Mouse (Mus musculus): ENCODE measurements at regions not wholly inside any gene's neighbourhood (a gene's known extent, or its start where the extent isn't known, plus 50 kb on each side); places are given as distances from the start of the nearest gene placed in this dataset.

DNA sequence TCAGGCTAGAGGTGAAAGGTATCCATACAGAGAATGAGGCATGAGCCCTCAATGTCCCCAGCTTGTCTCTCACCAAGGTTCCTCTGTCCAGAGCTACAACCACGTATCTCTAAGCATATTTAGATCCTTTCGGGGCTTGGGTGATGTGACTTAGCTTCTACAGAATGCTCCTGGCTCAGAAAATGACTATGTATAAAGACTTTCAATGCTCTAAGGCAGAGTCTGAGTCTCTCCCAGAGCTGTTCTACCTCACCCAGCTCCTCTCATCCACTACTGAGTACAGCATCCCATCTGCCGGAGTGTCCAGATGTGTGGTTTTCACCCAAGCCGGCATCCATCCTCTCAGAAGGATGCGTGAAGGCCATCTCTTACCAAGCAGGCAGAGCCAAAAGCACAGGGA, 216.1 kb upstream of the Spdye4c start:
- DNase-seq, result no peak

DNA sequence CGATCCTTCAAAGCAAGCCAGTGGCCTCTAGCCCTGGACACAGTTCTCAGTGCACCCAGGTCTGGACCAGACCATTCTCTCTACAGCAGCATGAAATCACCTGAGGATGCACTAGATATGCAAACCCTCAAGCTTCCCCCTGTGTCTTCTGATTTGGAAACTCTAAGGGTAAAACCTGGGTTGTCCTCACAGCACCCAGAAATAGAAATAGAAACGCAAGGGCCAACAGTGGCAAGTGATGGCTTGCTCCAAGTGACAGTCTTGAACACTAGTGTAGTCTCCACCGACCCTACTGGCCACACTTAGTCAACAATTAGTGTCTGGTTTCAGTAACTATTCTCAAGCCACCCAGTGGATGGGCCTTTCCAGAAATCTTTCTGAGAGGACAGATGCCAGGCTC, 215.2 kb upstream of the Spdye4c start:
- DNase-seq, result no peak

DNA sequence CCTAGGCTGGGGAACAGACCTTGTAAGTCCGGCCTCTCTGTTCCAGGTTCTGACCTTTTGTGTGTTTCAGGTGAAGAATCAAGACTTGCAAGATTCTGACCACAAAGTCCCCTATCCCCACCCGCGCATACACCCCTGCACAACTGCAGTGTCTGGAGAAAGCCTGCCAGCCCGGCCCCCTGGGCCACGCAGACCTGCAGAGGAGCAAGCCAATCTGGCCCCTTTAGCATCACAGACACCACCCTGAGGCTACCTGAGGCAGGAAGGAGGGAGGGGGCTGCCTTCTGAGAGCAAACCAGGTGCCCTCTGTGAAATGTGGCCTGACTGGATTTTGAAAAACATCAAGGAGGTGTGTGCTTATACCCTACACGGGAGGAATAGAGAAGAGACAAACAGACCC, 213.8 kb upstream of the Spdye4c start:
- DNase-seq, result no peak

DNA sequence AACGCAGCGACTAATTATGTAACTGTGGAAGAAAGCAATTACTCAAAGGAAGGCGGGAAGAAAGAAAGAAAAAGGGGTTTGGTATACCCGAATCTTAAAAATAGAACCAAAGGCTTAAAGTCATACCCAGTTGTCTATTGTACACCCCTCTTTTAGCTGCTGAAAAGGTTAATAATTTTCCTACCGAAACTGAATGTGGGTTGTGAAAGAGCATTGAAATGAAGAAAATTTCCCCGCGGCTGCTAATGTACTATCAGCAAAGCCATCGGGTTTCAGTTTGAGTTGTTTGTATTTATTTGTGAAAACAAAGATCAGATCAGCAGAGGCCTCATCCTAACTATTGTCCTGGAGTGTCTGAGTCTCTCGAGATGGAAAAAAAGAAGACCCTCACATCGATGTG, 213.3 kb upstream of the Spdye4c start:
- no peak for DNase-seq

DNA sequence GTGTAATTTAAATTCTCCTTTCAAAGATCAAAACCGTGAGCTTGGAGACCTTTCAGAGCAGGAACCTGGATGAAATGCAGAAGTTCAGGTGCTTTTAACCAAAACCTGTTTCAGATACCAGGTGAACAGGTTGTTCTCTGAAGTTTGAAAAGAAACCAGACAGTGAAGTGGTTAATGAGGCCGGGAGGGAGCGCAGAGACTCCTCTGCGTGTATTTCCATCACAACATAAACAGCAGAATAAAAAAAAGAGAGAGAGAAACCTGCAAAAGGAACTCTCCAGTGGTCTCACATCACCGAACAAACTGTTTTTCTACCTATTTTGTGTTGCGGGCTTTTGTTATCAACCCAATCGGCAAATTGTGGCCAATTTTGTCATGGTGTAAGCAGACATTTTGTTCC, 212.6 kb upstream of the Spdye4c start:
- no peak for DNase-seq

DNA sequence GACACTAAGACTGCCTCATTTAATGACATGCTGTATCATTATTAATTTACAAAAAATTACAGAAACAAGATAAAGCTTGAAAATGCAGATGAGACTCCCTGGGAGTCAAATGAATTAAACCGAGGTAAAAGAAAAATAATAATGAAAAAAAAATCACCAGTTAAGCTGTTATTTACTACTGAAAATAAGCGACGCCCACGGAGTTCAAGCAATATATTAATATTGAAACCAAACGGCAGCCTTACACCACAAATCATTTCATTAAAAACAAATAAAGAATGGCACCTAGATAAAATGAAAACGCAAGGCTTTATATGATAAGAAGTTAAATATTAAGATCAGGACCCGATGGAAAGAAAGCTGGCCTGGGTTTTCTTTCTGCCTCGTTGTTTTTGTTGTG, 211.9 kb upstream of the Spdye4c start:
- DNase-seq, result no peak

DNA sequence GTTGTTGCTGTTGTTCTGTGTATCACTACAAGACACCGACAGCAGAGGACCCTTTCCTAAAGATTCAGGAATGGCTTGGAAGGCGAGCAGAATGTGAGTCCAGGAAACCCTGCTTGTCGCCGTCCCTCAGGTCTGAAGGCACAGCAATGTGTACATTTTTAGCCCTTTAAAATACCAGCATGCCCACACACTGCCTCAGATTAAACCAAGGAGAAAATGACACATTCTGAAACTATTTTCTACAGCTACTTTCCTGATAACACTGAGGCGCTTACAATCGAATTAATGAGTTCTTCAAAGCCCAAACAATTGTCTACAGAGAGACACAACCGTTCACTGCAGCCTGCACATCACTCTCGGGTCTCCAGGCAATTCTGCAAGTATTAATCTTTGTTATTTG, 211.5 kb upstream of the Spdye4c start:
- DNase-seq, result no peak

DNA sequence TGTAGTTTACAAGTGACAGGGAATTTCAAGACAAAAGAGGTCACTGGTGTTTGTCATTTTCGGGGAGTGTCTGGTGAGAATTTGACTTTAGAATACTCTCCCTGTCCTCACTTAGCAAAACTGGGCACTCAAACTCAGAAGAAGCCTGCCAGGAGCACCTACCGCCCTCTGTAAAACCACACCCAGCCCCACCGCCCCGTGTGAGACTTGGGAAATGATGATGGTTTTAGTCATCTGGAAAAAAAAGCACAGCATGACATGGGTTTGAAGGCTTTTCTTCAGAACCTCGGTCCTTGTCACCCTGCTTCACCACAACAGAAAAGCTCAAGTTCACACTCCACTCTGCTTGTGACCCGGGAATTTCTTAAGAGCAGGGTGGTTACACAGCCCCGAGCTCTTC, 210.4 kb upstream of the Spdye4c start:
- DNase-seq, result no peak

DNA sequence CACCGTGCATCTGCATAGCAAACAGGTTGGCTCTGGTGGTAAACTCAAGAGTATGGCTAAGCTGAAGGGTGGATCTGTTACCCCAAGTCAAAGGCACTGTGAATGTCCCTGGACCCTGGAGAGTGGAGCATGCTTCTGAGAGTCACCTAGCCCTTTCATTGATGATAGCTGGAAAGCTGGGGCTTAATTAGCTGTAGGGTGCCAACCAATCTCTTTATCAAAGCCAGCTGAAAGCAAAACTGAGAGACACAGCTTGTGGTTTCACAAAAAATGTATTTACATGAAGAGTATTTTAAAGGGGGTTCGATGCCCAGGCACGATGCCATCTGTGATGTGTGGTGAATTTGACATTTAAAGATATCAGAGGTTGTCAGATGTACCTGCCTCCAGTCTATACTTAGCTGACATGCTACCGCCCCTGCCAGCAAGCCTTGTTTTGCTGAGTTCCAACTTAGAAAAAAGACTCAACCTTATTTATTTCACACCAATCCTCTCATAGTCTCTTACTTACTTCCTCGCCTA, 209.3 kb upstream of the Spdye4c start:
- no peak for DNase-seq

DNA sequence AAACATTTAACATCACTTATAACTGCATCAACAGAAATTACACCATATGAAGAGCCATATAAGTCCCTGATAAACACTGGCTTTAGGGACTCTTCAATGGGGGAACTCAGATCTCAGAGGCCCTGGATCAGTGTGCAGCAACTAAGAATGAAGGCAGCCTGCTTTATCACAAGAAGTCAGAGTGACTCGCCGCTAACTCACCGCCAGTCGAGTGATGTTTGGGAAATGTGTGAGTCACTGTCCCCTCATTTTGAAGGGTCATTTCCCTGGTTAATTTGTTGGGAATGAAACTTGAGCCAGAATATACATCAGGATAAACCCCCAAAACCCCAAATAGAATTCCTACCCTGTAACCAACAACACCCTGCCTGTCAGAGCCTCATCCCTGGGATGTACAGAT, 208.5 kb upstream of the Spdye4c start:
- DNase-seq, result no peak

DNA sequence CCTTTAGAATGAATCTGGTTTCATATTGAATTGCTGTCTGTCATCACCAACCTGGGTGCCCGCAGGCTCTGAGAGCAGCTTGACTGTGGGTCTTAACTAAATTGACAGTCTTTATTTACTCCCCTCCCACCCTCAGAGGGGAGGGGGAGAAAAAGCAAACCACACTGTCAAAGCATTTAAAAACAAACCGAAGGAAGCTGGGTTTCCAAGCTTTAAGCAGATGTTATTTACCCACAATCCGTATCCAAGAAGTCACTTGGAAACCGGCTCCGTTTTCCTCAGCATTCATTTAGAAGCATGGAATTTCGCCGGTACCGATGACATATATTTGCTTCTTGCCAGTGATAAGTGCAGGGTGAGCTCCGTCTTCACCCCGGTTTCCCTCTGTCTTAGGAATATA, 206.4 kb upstream of the Spdye4c start:
- DNase-seq, result no peak

DNA sequence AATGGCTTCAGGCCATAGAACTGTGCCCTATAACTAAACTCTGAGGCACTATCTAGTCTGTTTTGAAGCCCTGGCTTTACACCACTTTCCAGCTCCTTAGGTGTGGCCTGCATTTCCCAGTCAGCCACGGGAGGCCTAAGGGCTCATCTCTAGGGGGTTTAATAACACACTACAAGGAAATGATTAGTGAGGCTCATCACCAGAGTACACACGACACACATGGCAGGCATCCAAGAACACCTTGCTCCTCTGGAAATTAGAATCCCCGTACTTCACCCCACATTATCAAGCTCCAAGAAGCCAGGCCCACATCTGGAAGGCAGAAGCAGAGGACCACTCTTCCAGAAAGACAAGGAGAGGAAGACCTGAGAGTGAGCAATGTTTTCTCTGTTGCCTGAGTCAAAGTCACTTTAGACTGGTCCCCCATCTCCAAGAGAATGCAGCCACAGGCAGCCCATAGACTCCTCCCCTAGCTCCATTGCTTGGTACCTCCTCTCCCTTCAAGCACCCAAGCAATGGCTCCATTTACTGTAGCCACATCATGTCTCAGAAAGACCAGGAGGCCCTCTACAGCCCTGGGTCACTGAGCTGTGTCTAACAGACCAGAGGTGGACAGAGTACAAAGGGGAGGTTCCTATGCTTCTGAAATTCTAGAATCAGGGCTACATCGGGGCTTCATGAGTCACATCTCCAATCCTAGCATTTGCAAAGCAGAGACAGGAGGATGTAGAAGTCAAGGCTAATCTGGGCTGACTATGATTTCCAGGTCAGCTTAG, 204.0 kb upstream of the Spdye4c start:
- no peak for DNase-seq

DNA sequence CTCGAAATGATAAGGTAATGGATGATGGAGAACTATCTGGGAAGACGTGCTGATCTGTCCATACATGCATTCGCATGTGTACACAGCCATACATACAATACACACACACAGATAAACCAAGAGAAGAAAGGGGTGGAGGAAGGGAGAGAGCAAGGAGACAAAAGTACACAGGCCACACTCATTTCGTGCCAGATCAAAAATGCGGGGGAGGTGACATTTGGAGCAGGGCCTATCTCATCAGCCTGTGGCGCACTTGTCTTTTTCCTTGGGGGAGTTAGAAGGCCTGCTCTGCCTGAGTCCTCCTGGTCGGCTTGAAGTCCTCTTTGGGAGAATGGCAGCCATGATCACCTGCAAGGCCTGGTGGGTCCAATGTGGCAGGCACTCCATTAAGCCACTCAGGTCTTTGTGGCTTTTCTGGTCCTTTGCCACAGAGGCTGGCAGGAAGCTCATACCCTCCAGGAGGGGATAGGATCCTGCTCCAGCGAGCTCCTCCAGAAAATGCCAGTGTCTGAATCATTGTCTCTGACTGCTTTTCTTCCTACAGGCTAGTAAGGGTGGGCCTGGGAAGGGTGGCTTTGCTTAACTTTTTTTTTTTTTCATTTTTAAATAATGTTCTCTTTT, 203.0 kb upstream of the Spdye4c start:
- DNase-seq, result no peak

DNA sequence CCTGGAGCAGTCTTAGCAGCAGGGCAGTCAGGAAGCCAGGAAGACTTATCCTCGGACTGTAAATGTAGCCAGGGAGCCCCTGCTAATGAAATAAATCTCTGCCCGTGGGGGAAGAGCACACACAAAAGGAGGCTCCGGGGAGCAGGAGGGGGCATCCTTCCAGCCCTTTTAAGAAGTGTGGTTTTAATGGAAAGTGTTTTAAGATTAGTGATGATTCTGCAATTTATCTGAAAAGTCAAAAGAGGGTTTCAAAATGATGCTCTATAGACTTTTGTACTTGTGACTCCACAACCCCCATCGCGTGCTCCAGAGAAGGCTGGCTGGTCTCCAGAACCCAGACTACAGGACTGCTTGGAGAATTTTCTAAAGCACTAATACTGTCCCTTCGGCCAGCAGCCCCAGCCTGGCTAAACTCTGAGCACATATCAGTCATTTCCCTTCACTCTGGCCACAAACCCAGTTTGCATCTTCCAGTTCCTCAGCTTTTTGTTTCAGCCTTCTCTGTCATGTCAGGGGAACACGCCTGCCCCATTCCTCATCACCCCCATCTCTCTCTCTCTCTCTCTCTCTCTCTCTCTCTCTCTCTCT, 202.0 kb upstream of the Spdye4c start:
- no peak for DNase-seq

DNA sequence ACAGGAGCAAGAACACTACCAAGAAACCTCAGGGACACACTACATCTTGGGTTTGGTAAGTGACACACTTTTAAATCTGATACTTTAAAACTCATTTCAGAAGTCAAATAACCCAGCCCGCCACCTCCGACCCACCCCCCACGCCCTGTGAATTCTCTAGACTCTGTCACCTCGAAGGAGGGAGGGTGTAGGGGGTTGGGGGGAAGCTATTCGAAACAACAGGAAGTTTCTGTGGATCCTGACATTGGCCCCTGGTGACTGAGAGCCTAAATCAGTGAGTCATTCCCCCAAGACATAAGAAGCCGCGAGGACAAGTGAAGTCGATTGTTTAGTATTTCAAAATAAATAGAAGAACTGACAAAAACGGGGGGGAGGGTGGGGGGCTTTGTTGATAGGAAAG, 198.7 kb upstream of the Spdye4c start:
- no peak for DNase-seq

DNA sequence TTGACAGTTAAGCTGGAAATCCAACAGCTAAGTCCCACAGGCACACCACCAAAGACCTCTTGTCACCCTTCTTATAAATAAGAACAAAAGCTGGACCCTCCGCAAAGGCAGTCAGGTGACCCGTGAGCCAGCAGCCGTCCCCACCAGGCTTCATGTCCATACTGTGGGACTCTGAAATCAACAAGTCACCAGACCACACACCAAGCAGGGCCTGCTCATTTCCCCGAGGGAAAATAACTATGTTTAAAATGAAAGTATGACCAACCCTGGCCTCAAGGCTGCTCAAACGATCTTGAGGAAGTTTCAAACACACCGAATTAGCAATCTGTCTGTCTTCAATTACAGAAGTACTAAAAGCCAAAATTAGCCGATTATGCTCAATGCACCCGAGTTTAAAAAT, 197.6 kb upstream of the Spdye4c start:
- DNase-seq, result peak; percentile 52

DNA sequence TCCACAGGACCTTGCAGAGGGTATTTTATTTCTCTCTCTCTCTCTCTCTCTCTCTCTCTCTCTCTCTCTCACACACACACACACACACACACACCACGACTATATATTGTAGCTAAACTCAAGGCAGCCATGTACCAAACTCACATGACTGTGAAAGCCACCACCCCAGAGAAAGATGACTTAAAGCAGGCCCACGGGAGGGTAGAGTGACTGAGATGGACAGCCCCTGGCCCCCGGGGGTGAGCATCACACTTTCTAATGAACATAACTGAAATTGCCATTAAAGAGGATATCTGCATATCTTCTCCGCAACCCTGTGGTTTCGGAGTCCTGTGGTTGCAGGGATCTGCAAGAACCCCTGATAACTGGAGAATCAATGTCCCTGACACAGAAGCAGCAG, 197.1 kb upstream of the Spdye4c start:
- DNase-seq, result no peak

DNA sequence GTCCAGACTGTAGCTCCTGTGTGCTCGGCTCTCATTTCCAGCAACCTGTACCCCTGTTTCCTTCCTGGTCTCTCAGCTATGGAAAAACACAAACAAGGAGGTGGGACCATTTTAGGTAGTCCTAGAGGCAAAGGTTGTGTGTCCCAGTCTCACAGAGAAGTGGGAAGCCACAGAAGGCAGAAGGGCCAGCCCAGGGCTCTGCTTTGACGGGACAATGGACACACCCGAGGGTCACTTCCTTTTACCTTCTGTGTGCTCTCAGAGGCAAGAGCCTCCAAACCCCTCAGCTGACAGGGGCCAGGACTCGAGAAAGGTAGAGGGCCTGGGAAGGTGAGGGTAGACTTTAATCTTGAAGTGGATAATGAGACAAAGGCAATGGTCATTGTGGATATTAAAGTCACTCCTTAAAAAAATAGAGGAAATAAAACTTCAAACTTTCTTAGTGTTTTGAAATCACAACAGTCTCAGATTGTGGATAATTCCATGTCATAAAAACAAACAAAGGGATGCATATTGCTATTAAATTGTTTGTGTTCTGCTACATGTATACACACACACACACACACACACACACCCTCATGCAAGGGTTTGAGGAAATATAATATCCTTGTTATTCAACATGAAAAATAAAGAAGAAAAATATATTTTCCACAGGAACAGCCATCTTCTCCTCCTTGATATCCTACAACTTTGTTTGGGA, 195.6 kb upstream of the Spdye4c start:
- no peak for DNase-seq

DNA sequence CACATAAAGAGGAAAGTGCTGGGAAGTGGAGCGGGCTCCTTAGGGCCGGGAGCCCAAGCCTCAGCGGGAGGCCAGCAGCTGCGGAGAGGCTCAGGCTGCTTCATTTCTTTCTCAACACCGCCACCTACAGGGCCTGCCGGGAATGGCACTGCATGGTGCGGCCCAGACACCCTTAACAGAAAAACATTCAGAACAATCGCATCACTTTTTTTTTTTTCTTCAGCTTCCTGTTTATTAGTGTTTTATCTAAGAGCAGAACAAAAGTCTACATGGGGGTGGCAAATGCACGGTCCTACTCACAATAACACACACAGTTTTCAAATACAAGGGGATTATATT, 195.0 kb upstream of the Spdye4c start:
- peak; percentile 93 for DNase-seq

DNA sequence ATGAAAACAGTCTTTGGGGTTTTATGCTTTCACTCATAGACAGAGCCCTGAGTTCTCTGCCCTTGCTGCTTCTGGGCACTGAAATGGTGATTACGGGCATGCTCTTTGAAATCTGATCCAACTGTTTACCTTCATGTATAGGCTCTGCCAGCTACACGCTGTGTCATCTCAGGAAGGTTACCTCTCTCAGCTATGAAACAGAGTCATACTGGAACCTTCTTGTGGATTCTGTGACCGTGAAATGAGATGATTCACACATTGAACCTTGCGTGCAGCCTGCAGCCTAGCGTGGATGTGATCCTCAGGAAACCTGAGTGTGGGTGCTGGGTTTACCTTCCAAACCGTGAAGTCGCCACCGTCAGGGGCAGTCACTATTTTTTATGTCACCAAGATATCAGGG, 189.7 kb upstream of the Spdye4c start:
- no peak for DNase-seq

DNA sequence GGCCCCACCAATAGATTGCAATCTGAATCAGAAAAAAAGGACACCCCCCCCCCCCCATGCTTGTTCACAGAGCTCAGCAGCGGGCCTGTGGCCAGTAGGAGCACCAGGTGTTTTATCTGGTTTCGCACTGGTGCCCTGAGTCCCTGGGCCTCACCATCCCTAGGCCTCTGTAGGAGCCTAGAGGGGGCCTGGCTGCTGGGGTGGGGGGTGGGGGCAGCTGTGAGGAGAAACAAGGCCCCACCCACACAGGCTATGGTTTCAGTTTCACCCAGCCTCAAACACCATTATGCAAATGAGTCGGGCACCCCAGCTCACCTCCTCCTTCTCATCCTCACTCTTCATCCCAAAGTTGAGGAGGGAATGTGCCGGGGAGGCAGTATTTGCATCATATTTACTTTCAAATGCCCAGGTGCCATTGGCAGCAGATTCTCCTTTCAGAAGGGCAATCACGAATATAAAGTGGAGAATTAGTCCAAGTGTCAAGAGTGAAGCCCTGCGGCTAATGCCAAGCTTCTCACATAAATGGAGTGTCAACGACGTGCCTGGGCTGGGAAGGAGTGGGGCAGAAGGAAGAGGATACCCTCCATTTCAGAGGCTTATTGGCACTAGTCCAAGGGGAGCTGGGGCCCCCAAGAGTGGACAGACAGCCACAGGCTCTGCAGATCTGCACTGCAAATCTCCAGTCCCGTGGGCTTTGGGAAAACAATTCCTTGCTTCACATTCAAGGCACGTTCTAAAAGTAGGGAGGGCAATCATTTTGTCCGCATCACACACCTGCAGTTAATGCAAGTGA, 187.7 kb upstream of the Spdye4c start:
- DNase-seq, result no peak

DNA sequence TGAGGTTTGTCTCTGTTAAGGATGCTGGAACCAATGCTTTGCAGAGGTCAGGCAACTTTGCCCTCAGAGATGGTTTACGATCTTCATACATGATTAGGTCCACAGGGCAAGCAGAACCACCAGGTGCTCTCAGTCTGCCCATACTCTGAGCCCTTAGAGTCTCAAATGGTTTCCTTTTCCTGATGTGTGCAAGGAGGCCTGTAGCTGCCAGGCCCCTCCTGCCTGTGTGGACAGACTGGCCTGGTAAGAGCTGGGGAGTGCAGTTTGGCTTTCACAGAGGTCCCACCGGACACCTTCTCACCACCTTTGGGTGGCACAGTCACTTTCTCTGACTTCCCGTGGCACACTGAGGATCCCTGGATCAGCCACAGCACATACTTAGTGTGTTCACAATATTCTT, 186.6 kb upstream of the Spdye4c start:
- no peak for DNase-seq

DNA sequence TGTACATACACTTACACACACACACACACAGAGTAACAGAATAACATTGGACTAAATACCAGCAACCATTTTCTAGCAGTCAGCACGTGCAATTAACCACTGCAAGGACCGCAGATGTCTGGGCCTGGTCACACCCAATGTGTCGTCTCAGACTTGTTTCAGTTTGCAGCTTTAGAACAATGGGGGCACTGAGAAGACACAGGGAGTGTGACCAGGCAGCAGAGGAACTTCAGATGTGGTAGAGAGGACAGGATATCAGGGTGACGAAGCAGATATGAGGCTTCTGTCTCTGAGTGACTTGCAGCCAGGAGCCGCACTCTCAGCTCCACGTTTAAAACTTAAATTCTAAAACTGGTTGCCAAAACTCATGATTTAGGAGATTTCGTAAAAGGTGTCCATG, 183.9 kb upstream of the Spdye4c start:
- DNase-seq, result no peak
